Mouse (Mus musculus): ENCODE results near the gene Nt5dc3. TPM values are rescaled to one million over a fixed set of nuclear protein-coding genes. Genes with fewer than 3 reads are reported as not detected.

The Nt5dc3 gene
- polyA plus RNA-seq, 1 experiment from 2014 or later = 1.4 TPM

GRCm38 (mm10) chr10:86762384-86762730 is 16.4 kb upstream of the Nt5dc3 start:
- Histone ChIP-seq H3K27ac (no peak overlapping the region), H3K27me3 (no peaks in the 10 kb centered on the region), H3K4me3 (replicated peaks) (no peak overlapping the region), H3K36me3 (no peaks in the 10 kb centered on the region), H3K9me3 (replicated peaks) (no peaks in the 10 kb centered on the region), H3K4me1 (0 out of 2 replicates have a peak, but pooled peaks cover 3% of the 10 kb centered on the region), H3K9ac (no peak overlapping the region), H3K4me2 (no peak overlapping the region)
- 49% methylated on average over 3 of the region's 3 CpGs for WGBS
- no peak for ATAC-seq (replicated peaks; ENCODE audit: low FRiP score)

- Histone ChIP-seq H3K27ac (no peak within 1 kb of the TSS), H3K4me1 (0 out of 2 replicates have a peak, but pooled peaks cover 3% of the 10 kb centered on the region), H3K4me3 (replicated peaks) (no peak within 1 kb of the TSS), H3K9me3 (replicated peaks) (no peaks in the 10 kb centered on the region), H3K36me3 (no peaks in the 10 kb centered on the region), H3K4me2 (no peak within 1 kb of the TSS), H3K27me3 (no peaks in the 10 kb centered on the region), H3K9ac (no peak within 1 kb of the TSS)
- no peak for ATAC-seq (replicated peaks; ENCODE audit: low FRiP score)
- 81% methylated on average over 5 of the region's 5 CpGs for WGBS
Measured at GRCm38 (mm10) chr10:86763672-86764071, 15.1 kb upstream of the Nt5dc3 start, which contains the start of gene Gm49358. Gene Gm49358, plus strand, starts transcription at chr10:86763972.

GRCm38 (mm10) chr10:86765344-86765966 is 13.3 kb upstream of the Nt5dc3 start:
- 83% methylated on average over 4 of the region's 4 CpGs for WGBS
- no peak for ATAC-seq (replicated peaks; ENCODE audit: low FRiP score)
- no peak overlapping the region for H3K27ac ChIP-seq

GRCm38 (mm10) chr10:86769216-86769615 is 9.6 kb upstream of the Nt5dc3 start:
- H3K9me3 ChIP-seq (replicated peaks) = no peaks in the 10 kb centered on the region
- H3K4me1 ChIP-seq = peaks cover 3% of the 10 kb centered on the region; the same call in 1 of the 2 replicates
- WGBS = 70% methylated on average over 5 of the region's 5 CpGs
- no peaks in the 10 kb centered on the region for H3K27me3 ChIP-seq
- no peak overlapping the region for H3K4me2 ChIP-seq
- H3K27ac ChIP-seq = no peak overlapping the region
- ATAC-seq (replicated peaks; ENCODE audit: low FRiP score) = no peak
- H3K9ac ChIP-seq = no peak overlapping the region
- H3K4me3 ChIP-seq (replicated peaks) = no peak overlapping the region
- H3K36me3 ChIP-seq = no peaks in the 10 kb centered on the region

More at GRCm38 (mm10) chr10:86765344-86765966, 13.3 kb upstream of the Nt5dc3 start:
- H3K9ac ChIP-seq = no peak overlapping the region
- no peak overlapping the region for H3K4me3 ChIP-seq (replicated peaks)
- H3K36me3 ChIP-seq = no peaks in the 10 kb centered on the region
- no peak overlapping the region for H3K4me2 ChIP-seq
- H3K9me3 ChIP-seq (replicated peaks) = no peaks in the 10 kb centered on the region
- 0 out of 2 replicates have a peak, but pooled peaks cover 3% of the 10 kb centered on the region for H3K4me1 ChIP-seq
- no peaks in the 10 kb centered on the region for H3K27me3 ChIP-seq

GRCm38 (mm10) chr10:86769797-86770196 is 9.0 kb upstream of the Nt5dc3 start:
- Histone ChIP-seq H3K4me2 (no peak overlapping the region), H3K36me3 (no peaks in the 10 kb centered on the region), H3K9me3 (replicated peaks) (no peaks in the 10 kb centered on the region), H3K27me3 (no peaks in the 10 kb centered on the region), H3K4me3 (replicated peaks) (no peak overlapping the region), H3K9ac (no peak overlapping the region), H3K27ac (no peak overlapping the region), H3K4me1 (peaks cover 3% of the 10 kb centered on the region; the same call in 1 of the 2 replicates)
- WGBS = 34% methylated on average over 4 of the region's 4 CpGs
- 0 out of 2 replicates have a peak, but pooled peaks have one; percentile 36 for ATAC-seq (replicated peaks; ENCODE audit: low FRiP score)

GRCm38 (mm10) chr10:86771701-86772100 is 7.1 kb upstream of the Nt5dc3 start:
- H3K27ac ChIP-seq = peak overlapping the region; percentile 62
- H3K4me2 ChIP-seq = no peak overlapping the region
- H3K27me3 ChIP-seq = no peaks in the 10 kb centered on the region
- H3K36me3 ChIP-seq = no peaks in the 10 kb centered on the region
- H3K4me1 ChIP-seq = peaks cover 3% of the 10 kb centered on the region; the same call in 1 of the 2 replicates
- H3K9me3 ChIP-seq (replicated peaks) = no peaks in the 10 kb centered on the region
- 72% methylated on average over 5 of the region's 5 CpGs for WGBS
- ATAC-seq (replicated peaks; ENCODE audit: low FRiP score) = no peak
- H3K4me3 ChIP-seq (replicated peaks) = no peak overlapping the region
- H3K9ac ChIP-seq = no peak overlapping the region

- Histone ChIP-seq H3K9ac (no peak overlapping the region), H3K9me3 (replicated peaks) (no peaks in the 10 kb centered on the region), H3K27me3 (no peaks in the 10 kb centered on the region), H3K4me3 (replicated peaks) (no peak overlapping the region), H3K36me3 (no peaks in the 10 kb centered on the region), H3K4me1 (peaks cover 3% of the 10 kb centered on the region; the same call in 1 of the 2 replicates), H3K27ac (peak overlapping the region; percentile 62), H3K4me2 (no peak overlapping the region)
- WGBS = 61% methylated on average over 6 of the region's 6 CpGs
- ATAC-seq (replicated peaks; ENCODE audit: low FRiP score) = no peak
Measured at GRCm38 (mm10) chr10:86772231-86772631, 6.6 kb upstream of the Nt5dc3 start.

- Histone ChIP-seq H3K27ac (no peak overlapping the region), H3K9me3 (replicated peaks) (no peaks in the 10 kb centered on the region), H3K4me1 (peaks cover 13% of the 10 kb centered on the region), H3K9ac (no peak overlapping the region), H3K4me3 (replicated peaks) (no peak overlapping the region), H3K36me3 (no peaks in the 10 kb centered on the region), H3K27me3 (no peaks in the 10 kb centered on the region), H3K4me2 (no peak overlapping the region)
- WGBS = 24% methylated on average over 4 of the region's 4 CpGs
- no peak for ATAC-seq (replicated peaks; ENCODE audit: low FRiP score)
Measured at GRCm38 (mm10) chr10:86773360-86773759, 5.4 kb upstream of the Nt5dc3 start.

- WGBS = 64% methylated on average over 9 of the region's 9 CpGs
- Histone ChIP-seq H3K4me2 (no peak overlapping the region), H3K4me3 (replicated peaks) (no peak overlapping the region), H3K36me3 (no peaks in the 10 kb centered on the region), H3K9me3 (replicated peaks) (no peaks in the 10 kb centered on the region), H3K9ac (no peak overlapping the region), H3K27ac (no peak overlapping the region), H3K4me1 (peaks cover 31% of the 10 kb centered on the region), H3K27me3 (no peaks in the 10 kb centered on the region)
- ATAC-seq (replicated peaks; ENCODE audit: low FRiP score) = no peak
Measured at GRCm38 (mm10) chr10:86776281-86776680, 2.5 kb upstream of the Nt5dc3 start.

- peak overlapping the region; percentile 98 for H3K4me2 ChIP-seq
- ATAC-seq (replicated peaks; ENCODE audit: low FRiP score) = no peak
- H3K4me1 ChIP-seq = peaks cover 35% of the 10 kb centered on the region
- 45% methylated on average over 19 of the region's 19 CpGs for WGBS
- peak overlapping the region; percentile 45; the same call in 1 of the 2 replicates for H3K9ac ChIP-seq
- peak overlapping the region; percentile 77 for H3K4me3 ChIP-seq (replicated peaks)
- no peaks in the 10 kb centered on the region for H3K9me3 ChIP-seq (replicated peaks)
- H3K27me3 ChIP-seq = no peaks in the 10 kb centered on the region
- peak overlapping the region; percentile 89 for H3K27ac ChIP-seq
- no peaks in the 10 kb centered on the region for H3K36me3 ChIP-seq
Measured at GRCm38 (mm10) chr10:86777614-86778319, 1.0 kb upstream of the Nt5dc3 start.

- Histone ChIP-seq H3K27ac (peak overlapping the region; percentile 89; the same call in 1 of the 2 replicates), H3K4me1 (peaks cover 37% of the 10 kb centered on the region), H3K36me3 (no peaks in the 10 kb centered on the region), H3K9ac (peak overlapping the region; percentile 70), H3K4me3 (replicated peaks) (peak overlapping the region; percentile 77), H3K27me3 (no peaks in the 10 kb centered on the region), H3K4me2 (peak overlapping the region; percentile 98), H3K9me3 (replicated peaks) (no peaks in the 10 kb centered on the region)
- under 1% methylated on average over 57 of the region's 58 CpGs for WGBS
- ATAC-seq (replicated peaks; ENCODE audit: low FRiP score) = peak; percentile 7; the same call in 1 of the 2 replicates
Measured at GRCm38 (mm10) chr10:86779117-86779755, 431 bp downstream of the Nt5dc3 start.

All from kidney, embryonic 15.5 days (tissue).